Mouse (Mus musculus) limb, embryonic 13.5 days (tissue): ENCODE data around the gene Mctp1. TPM values are rescaled to one million over a fixed set of nuclear protein-coding genes. Genes with fewer than 3 reads are reported as not detected.
"Not testable (repeated sequence)": the region's sequence is repeated elsewhere in the genome, so short reads cannot be mapped to it uniquely, and the experiment has no call there.

Experiments
- ATAC-seq: fragments of 200-750 bp; cut with Nextera tagmentation; 2 replicates; pipeline ENCODE4 v1.8.0; 2017; ENCODE audit warnings: low read depth, moderate number of reproducible peaks, moderate TSS enrichment; ENCODE audit not compliant: low FRiP score
- H3K27ac ChIP-seq: fragments of 300-500 bp; sonication (generic); 2 replicates; pipeline ENCODE4 v1.5.1; 2015; ENCODE audit warnings: inconsistent platforms, mild to moderate bottlenecking, moderate library complexity
- H3K27me3 ChIP-seq: fragments of 300-500 bp; sonication (generic); 2 replicates; pipeline ENCODE4 v1.6.1; 2015; ENCODE audit warnings: mild to moderate bottlenecking, inconsistent platforms
- H3K36me3 ChIP-seq: fragments of 300-500 bp; sonication (generic); 2 replicates; pipeline ENCODE4 v1.6.1; 2015; ENCODE audit warnings: inconsistent platforms, mild to moderate bottlenecking, moderate library complexity
- H3K4me1 ChIP-seq: fragments of 300-500 bp; sonication (generic); 2 replicates; pipeline ENCODE4 v1.6.1; 2015; ENCODE audit warnings: inconsistent platforms
- H3K4me2 ChIP-seq: fragments of 300-500 bp; sonication (generic); replicated peaks from 2 replicates; pipeline ENCODE4 v1.6.1; 2015; ENCODE audit warnings: inconsistent platforms, mild to moderate bottlenecking, moderate library complexity
- H3K4me3 ChIP-seq: fragments of 300-500 bp; sonication (generic); 2 replicates; pipeline ENCODE4 v1.5.1; 2015; ENCODE audit warnings: moderate library complexity, mild to moderate bottlenecking, inconsistent platforms
- H3K9ac ChIP-seq: fragments of 300-500 bp; sonication (generic); 2 replicates; pipeline ENCODE4 v1.6.1; 2015; ENCODE audit warnings: mild to moderate bottlenecking, inconsistent platforms
- H3K9me3 ChIP-seq: fragments of 300-500 bp; sonication (generic); 2 replicates; pipeline ENCODE4 v1.6.1; 2016; ENCODE audit warnings: inconsistent platforms
- WGBS: fragments of 180-500 bp; shearing (Covaris S2); methylation state at CpG from one replicate; pipeline ENCODE4 v1.1.7; 2015; 5-methylcytosine and 5-hydroxymethylcytosine counted together
- polyA plus RNA-seq: library from polyadenylated mRNA; unstranded; fragments of >200 nt; fragmentation: Nextera tagmentation; extraction: Ambion mirVana; gene quantifications from 2 replicates; pipeline ENCODE4 v1.2.1, GENCODE M21; 2015

The Mctp1 gene
- polyA plus RNA-seq, 1 experiment from 2014 or later = 0.46 TPM

DNA sequence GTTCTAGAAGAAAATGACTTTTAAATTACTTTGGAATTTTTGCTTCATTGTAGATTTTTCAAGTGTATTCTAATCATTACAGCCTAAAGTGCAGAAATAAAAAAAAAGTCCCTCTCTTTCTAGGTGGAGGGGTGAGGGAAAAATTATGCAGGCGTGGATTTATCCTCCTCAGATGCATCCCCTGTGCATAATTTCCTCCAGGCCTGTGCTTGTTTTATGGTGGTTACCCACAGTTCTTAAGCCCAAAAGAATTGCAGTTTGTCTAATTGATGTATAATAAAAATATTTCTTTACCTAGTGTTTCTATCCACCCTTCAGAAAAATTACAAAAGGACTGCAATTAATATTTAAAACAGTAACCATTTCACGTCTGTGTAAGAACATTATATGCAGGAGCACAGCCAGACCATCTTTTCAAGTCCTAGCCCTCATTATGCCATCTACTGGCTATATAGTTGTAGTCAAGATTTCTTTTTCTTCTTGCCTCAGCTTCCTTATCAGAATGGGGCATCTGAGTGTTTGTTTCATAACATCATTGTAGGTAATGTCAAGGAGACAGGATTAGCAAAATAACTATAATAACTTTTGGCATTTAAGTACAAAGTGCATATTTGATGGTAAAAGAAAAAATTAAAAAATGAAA lies 184.4 kb downstream of the Mctp1 start:
- Histone ChIP-seq H3K9ac (no peak overlapping the region), H3K27me3 (no peaks in the 10 kb centered on the region), H3K36me3 (no peaks in the 10 kb centered on the region), H3K4me3 (no peak overlapping the region), H3K27ac (no peak overlapping the region), H3K9me3 (no peaks in the 10 kb centered on the region), H3K4me2 (no peak overlapping the region), H3K4me1 (no peaks in the 10 kb centered on the region)
- 54% methylated on average over 2 of the region's 2 CpGs for WGBS
- ATAC-seq = no peak

GRCm38 (mm10) chr13:76579414-76579813 lies 195.1 kb downstream of the Mctp1 start:
- Histone ChIP-seq H3K4me1 (no peaks in the 10 kb centered on the region), H3K36me3 (no peaks in the 10 kb centered on the region), H3K9me3 (no peaks in the 10 kb centered on the region), H3K4me2 (no peak overlapping the region), H3K27me3 (no peaks in the 10 kb centered on the region), H3K4me3 (no peak overlapping the region), H3K27ac (no peak overlapping the region), H3K9ac (no peak overlapping the region)
- WGBS = 38% methylated on average over 5 of the region's 5 CpGs
- no peak for ATAC-seq

GRCm38 (mm10) chr13:76585447-76585846 lies 201.1 kb downstream of the Mctp1 start:
- Histone ChIP-seq H3K27me3 (no peaks in the 10 kb centered on the region), H3K4me3 (no peak overlapping the region), H3K27ac (no peak overlapping the region), H3K9me3 (no peaks in the 10 kb centered on the region), H3K9ac (no peak overlapping the region), H3K4me1 (no peaks in the 10 kb centered on the region), H3K4me2 (no peak overlapping the region), H3K36me3 (no peaks in the 10 kb centered on the region)
- WGBS = 71% methylated on average over 3 of the region's 3 CpGs
- ATAC-seq = no peak

DNA sequence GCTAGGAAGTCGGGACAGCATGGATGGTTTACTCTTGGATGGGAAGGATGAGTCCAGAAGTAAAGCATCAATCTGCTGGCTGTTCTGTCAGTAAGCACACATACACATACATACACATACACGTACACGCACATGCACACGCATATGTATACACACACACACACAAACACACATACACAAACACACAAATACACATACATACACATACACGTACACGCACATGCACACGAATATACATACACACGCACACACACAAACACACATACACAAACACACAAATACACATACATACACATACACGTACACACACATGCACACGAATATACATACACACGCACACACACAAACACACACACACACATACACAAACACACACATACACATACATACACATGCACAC lies 206.4 kb downstream of the Mctp1 start:
- not testable (repeated sequence) for H3K27me3 ChIP-seq, H3K9me3 ChIP-seq, H3K4me1 ChIP-seq, ATAC-seq, H3K4me3 ChIP-seq, H3K9ac ChIP-seq, H3K27ac ChIP-seq, H3K36me3 ChIP-seq, H3K4me2 ChIP-seq
- WGBS = 87% methylated on average over 11 of the region's 11 CpGs

DNA sequence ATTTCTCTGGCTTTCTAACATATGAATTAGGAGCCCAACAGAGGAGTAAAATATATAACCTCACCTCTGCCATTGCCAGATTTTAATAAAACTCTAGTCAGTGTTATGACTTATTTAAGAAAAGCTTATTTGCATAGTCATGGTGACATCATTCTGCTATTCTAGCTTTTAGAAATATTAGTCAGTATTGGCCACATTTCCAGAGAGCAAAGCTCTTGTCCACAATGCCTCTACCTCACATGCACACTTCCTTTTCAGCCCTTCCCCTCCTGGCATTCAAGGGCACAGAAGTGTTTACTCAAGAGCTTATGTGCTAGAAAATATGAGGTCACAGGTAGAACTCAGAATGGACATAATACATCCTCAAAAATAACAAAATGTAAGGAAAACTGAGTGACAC lies 206.9 kb downstream of the Mctp1 start:
- no peak overlapping the region for H3K4me2 ChIP-seq
- H3K27ac ChIP-seq = no peak overlapping the region
- no peak overlapping the region for H3K9ac ChIP-seq
- H3K36me3 ChIP-seq = no peaks in the 10 kb centered on the region
- no peak for ATAC-seq
- no peaks in the 10 kb centered on the region for H3K9me3 ChIP-seq
- H3K4me1 ChIP-seq = no peaks in the 10 kb centered on the region
- no peak overlapping the region for H3K4me3 ChIP-seq
- no peaks in the 10 kb centered on the region for H3K27me3 ChIP-seq

GRCm38 (mm10) chr13:76591692-76592091 lies 207.4 kb downstream of the Mctp1 start:
- Histone ChIP-seq H3K4me1 (no peaks in the 10 kb centered on the region), H3K4me2 (no peak overlapping the region), H3K27ac (no peak overlapping the region), H3K27me3 (no peaks in the 10 kb centered on the region), H3K36me3 (no peaks in the 10 kb centered on the region), H3K4me3 (no peak overlapping the region), H3K9me3 (no peaks in the 10 kb centered on the region), H3K9ac (no peak overlapping the region)
- WGBS = 23% methylated on average over 1 of the region's 1 CpGs
- no peak for ATAC-seq

DNA sequence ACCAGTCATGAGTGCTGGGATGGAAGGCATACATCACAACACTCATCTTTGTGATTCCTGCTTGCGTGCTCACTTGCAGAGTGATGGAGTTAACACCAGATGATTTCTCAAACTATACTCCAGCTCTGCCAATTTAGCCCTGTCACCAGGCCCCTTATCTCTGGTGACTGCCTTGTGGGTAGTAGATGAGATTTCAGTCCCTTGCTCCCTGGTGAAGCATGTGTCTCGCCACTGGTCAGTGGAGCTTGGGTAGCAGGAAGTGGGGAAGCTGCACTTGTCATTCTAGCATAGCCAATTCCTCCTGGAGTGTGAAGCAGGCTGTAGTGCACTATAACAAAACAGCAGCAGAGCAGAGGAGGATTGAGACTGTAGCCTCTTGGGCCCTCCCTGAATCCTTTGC lies 208.6 kb downstream of the Mctp1 start:
- Histone ChIP-seq H3K4me1 (no peaks in the 10 kb centered on the region), H3K27ac (no peak overlapping the region), H3K4me2 (no peak overlapping the region), H3K36me3 (no peaks in the 10 kb centered on the region), H3K9ac (no peak overlapping the region), H3K4me3 (no peak overlapping the region), H3K27me3 (no peaks in the 10 kb centered on the region), H3K9me3 (no peaks in the 10 kb centered on the region)
- WGBS = 85% methylated on average over 2 of the region's 2 CpGs
- ATAC-seq = no peak

- H3K36me3 ChIP-seq = no peaks in the 10 kb centered on the region
- no peaks in the 10 kb centered on the region for H3K4me1 ChIP-seq
- H3K4me2 ChIP-seq = no peak overlapping the region
- WGBS = 75% methylated on average over 7 of the region's 7 CpGs
- H3K4me3 ChIP-seq = no peak overlapping the region
- H3K9ac ChIP-seq = no peak overlapping the region
- no peaks in the 10 kb centered on the region for H3K27me3 ChIP-seq
- no peak for ATAC-seq
- H3K9me3 ChIP-seq = no peaks in the 10 kb centered on the region
- H3K27ac ChIP-seq = no peak overlapping the region
Measured at GRCm38 (mm10) chr13:76597005-76597404, 212.7 kb downstream of the Mctp1 start.

DNA sequence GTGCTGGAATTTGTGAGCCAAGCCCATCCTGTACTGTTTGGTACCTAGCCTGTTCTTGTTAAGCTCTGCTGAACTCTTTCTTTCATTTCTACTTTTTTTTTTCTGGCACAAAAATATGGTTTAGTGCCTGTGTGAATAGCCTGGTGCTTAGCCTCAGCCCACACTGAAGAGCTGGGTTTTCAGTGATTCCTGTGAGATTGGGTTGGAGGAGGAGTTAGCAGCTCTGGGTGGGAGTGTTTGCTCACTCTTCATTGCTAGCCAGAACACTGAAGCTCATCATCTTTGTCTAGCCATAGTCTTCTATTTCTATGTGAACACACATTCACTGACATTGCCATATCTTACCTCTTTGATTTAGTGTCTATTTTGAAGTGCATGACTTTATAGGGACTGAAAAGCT lies 225.1 kb downstream of the Mctp1 start:
- Histone ChIP-seq H3K4me1 (no peaks in the 10 kb centered on the region), H3K36me3 (no peaks in the 10 kb centered on the region), H3K4me2 (no peak overlapping the region), H3K27ac (no peak overlapping the region), H3K4me3 (no peak overlapping the region), H3K27me3 (no peaks in the 10 kb centered on the region), H3K9ac (no peak overlapping the region), H3K9me3 (no peaks in the 10 kb centered on the region)
- no peak for ATAC-seq

DNA sequence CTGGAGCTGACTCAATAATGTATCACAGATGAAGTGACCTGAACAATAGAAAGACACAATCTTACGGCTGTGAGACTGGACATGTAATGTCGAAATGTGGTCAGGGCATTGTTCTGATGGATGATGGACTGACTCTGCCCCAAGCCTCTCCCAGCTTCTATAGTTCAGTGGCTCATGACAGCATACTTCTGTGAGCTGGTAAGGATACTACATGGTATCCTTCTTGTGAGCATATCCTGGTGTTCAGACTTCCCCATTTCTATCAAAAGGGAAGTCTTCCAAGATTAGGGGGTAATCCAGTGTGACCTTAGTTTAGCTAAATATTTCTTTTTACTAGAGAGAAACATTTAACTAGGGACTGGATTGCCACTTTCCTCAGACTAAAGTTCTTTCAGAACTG lies 227.2 kb downstream of the Mctp1 start:
- Histone ChIP-seq H3K27me3 (no peaks in the 10 kb centered on the region), H3K4me2 (no peak overlapping the region), H3K9me3 (no peaks in the 10 kb centered on the region), H3K4me3 (no peak overlapping the region), H3K27ac (no peak overlapping the region), H3K36me3 (no peaks in the 10 kb centered on the region), H3K9ac (no peak overlapping the region), H3K4me1 (no peaks in the 10 kb centered on the region)
- WGBS = 79% methylated on average over 2 of the region's 2 CpGs
- ATAC-seq = no peak

- H3K4me2 ChIP-seq = no peak overlapping the region
- H3K36me3 ChIP-seq = no peaks in the 10 kb centered on the region
- H3K4me3 ChIP-seq = no peak overlapping the region
- ATAC-seq = no peak
- no peak overlapping the region for H3K27ac ChIP-seq
- H3K27me3 ChIP-seq = no peaks in the 10 kb centered on the region
- H3K4me1 ChIP-seq = no peaks in the 10 kb centered on the region
- no peaks in the 10 kb centered on the region for H3K9me3 ChIP-seq
- no peak overlapping the region for H3K9ac ChIP-seq
Measured at GRCm38 (mm10) chr13:76620111-76620510, 235.8 kb downstream of the Mctp1 start.

- Histone ChIP-seq H3K36me3 (no peaks in the 10 kb centered on the region), H3K9me3 (no peaks in the 10 kb centered on the region), H3K4me1 (no peaks in the 10 kb centered on the region), H3K4me2 (no peak overlapping the region), H3K27ac (no peak overlapping the region), H3K27me3 (no peaks in the 10 kb centered on the region), H3K4me3 (no peak overlapping the region), H3K9ac (no peak overlapping the region)
- ATAC-seq = no peak
- WGBS = 48% methylated on average over 1 of the region's 1 CpGs
Measured at GRCm38 (mm10) chr13:76620525-76620924, 236.2 kb downstream of the Mctp1 start.

- Histone ChIP-seq H3K27ac (no peak overlapping the region), H3K4me1 (no peaks in the 10 kb centered on the region), H3K27me3 (no peaks in the 10 kb centered on the region), H3K9ac (no peak overlapping the region), H3K9me3 (no peaks in the 10 kb centered on the region), H3K36me3 (no peaks in the 10 kb centered on the region), H3K4me2 (no peak overlapping the region), H3K4me3 (no peak overlapping the region)
- WGBS = 87% methylated on average over 1 of the region's 1 CpGs
- ATAC-seq = no peak
Measured at GRCm38 (mm10) chr13:76633707-76634106, 249.4 kb downstream of the Mctp1 start.
